Mouse (Mus musculus) liver, postnatal 0 days (tissue): ENCODE data around the gene Itm2b. TPM values are rescaled to one million over a fixed set of nuclear protein-coding genes. Genes with fewer than 3 reads are reported as not detected.

Source experiments
- ATAC-seq: fragments of 200-750 bp; cut with Nextera tagmentation; 2 replicates; pipeline ENCODE4 v1.8.0; 2017; ENCODE audit warnings: mild to moderate bottlenecking, moderate library complexity
- DNase-seq: peaks from one replicate; pipeline ENCODE4 v3.0.0-alpha.2; 2016
- H3K27ac ChIP-seq: fragments of 300-500 bp; sonication (generic); 2 replicates; pipeline ENCODE4 v1.5.1; 2014; ENCODE audit warnings: antibody characterized with exemption, moderate library complexity, mild to moderate bottlenecking, low read depth
- H3K27me3 ChIP-seq: fragments of 300-500 bp; sonication (generic); 2 replicates; pipeline ENCODE4 v1.6.1; 2014; ENCODE audit warnings: low read length, control low read depth, mixed read lengths; ENCODE audit not compliant: insufficient read depth
- H3K36me3 ChIP-seq: fragments of 300-500 bp; sonication (generic); replicated peaks from 2 replicates; pipeline ENCODE4 v1.6.1; 2014; ENCODE audit warnings: mild to moderate bottlenecking, control low read depth, low read length, moderate library complexity, mixed read lengths; ENCODE audit not compliant: insufficient read depth
- H3K4me1 ChIP-seq: fragments of 300-500 bp; sonication (generic); 2 replicates; pipeline ENCODE4 v1.6.1; 2014; ENCODE audit warnings: antibody characterized with exemption, mild to moderate bottlenecking, control low read depth; ENCODE audit not compliant: insufficient read depth
- H3K4me2 ChIP-seq: fragments of 300-500 bp; sonication (generic); 2 replicates; pipeline ENCODE4 v1.6.1; 2014; ENCODE audit warnings: low read depth, mild to moderate bottlenecking, low read length, moderate library complexity, mixed read lengths
- H3K4me3 ChIP-seq: fragments of 300-500 bp; sonication (generic); 2 replicates; pipeline ENCODE4 v1.5.1; 2014; ENCODE audit warnings: low read depth, low read length
- H3K9ac ChIP-seq: fragments of 300-500 bp; sonication (generic); replicated peaks from 2 replicates; pipeline ENCODE4 v1.6.1; 2014; ENCODE audit warnings: mild to moderate bottlenecking, moderate library complexity
- H3K9me3 ChIP-seq: fragments of 300-500 bp; sonication (generic); 2 replicates; pipeline ENCODE4 v1.6.1; 2016; ENCODE audit warnings: mild to moderate bottlenecking, control low read depth, low read length, mixed read lengths
- CTCF ChIP-seq: sonication (generic); IDR thresholded peaks from 2 replicates; pipeline ENCODE4 v1.5.1; 2016; ENCODE audit warnings: antibody characterized with exemption, low read depth
- EP300 ChIP-seq: IDR thresholded peaks from 2 replicates; pipeline ENCODE4 v1.6.1; 2016; ENCODE audit warnings: antibody characterized with exemption, low read depth, mild to moderate bottlenecking
- WGBS: fragments of 180-500 bp; shearing (Covaris S2); extraction: QIAGEN DNeasy Blood & Tissue Kit; methylation state at CpG from one replicate; pipeline ENCODE4 v1.1.7; 2014; ENCODE audit not compliant: insufficient replicate concordance; 5-methylcytosine and 5-hydroxymethylcytosine counted together
- polyA plus RNA-seq: library from polyadenylated mRNA; unstranded; fragments of >200 nt; fragmentation: Nextera tagmentation; extraction: Ambion mirVana; gene quantifications from 2 replicates; pipeline ENCODE4 v1.2.1, GENCODE M21; 2015

The Itm2b gene
- polyA plus RNA-seq, 1 experiment from 2014 or later: 961 TPM

- no peaks in the 10 kb centered on the region for H3K27me3 ChIP-seq
- ATAC-seq (no peak), DNase-seq (no peak)
- H3K27ac ChIP-seq: no peak overlapping the region
- WGBS: 95% methylated on average over 2 of the region's 2 CpGs
- no peaks in the 10 kb centered on the region for H3K9me3 ChIP-seq
- H3K4me2 ChIP-seq: no peak overlapping the region
- H3K4me1 ChIP-seq: no peaks in the 10 kb centered on the region
- H3K9ac ChIP-seq: no peak overlapping the region
- no peaks in the 10 kb centered on the region for H3K36me3 ChIP-seq
- TF ChIP-seq CTCF: no peak
- no peak for TF ChIP-seq EP300
- H3K4me3 ChIP-seq: no peak overlapping the region
Measured at GRCm38 (mm10) chr14:73422621-73423020, 37.5 kb upstream of the Itm2b start.

- DNase-seq: no peak
- Histone ChIP-seq H3K36me3 (no peaks in the 10 kb centered on the region), H3K4me1 (no peaks in the 10 kb centered on the region), H3K9ac (no peak overlapping the region), H3K27ac (no peak overlapping the region), H3K27me3 (no peaks in the 10 kb centered on the region), H3K4me3 (no peak overlapping the region), H3K4me2 (no peak overlapping the region), H3K9me3 (no peaks in the 10 kb centered on the region)
- TF ChIP-seq CTCF (no peak), EP300 (no peak)
- ATAC-seq: no peak
- 80% methylated on average over 9 of the region's 9 CpGs for WGBS
Measured at GRCm38 (mm10) chr14:73421580-73421979, 36.5 kb upstream of the Itm2b start.

- no peak overlapping the region for H3K4me2 ChIP-seq
Measured at GRCm38 (mm10) chr14:73420138-73420745, 35.2 kb upstream of the Itm2b start.

GRCm38 (mm10) chr14:73416511-73416910, 31.4 kb upstream of the Itm2b start:
- no peak for DNase-seq
- TF ChIP-seq CTCF (no peak), EP300 (no peak)
- H3K9ac ChIP-seq: no peak overlapping the region

More at GRCm38 (mm10) chr14:73420138-73420745, 35.2 kb upstream of the Itm2b start:
- no peaks in the 10 kb centered on the region for H3K36me3 ChIP-seq
- DNase-seq (no peak), ATAC-seq (no peak)
- 34% methylated on average over 5 of the region's 5 CpGs for WGBS
- H3K4me3 ChIP-seq: no peak overlapping the region
- no peaks in the 10 kb centered on the region for H3K27me3 ChIP-seq
- no peak overlapping the region for H3K9ac ChIP-seq
- H3K4me1 ChIP-seq: no peaks in the 10 kb centered on the region
- no peaks in the 10 kb centered on the region for H3K9me3 ChIP-seq
- TF ChIP-seq CTCF: no peak
- no peak for TF ChIP-seq EP300
- no peak overlapping the region for H3K27ac ChIP-seq

GRCm38 (mm10) chr14:73415376-73416035, 30.4 kb upstream of the Itm2b start:
- Histone ChIP-seq H3K36me3 (no peaks in the 10 kb centered on the region), H3K4me1 (peaks cover under 1% of the 10 kb centered on the region; the same call in 1 of the 2 replicates), H3K4me3 (no peak overlapping the region), H3K4me2 (no peak overlapping the region), H3K9me3 (no peaks in the 10 kb centered on the region), H3K27me3 (no peaks in the 10 kb centered on the region), H3K9ac (no peak overlapping the region), H3K27ac (no peak overlapping the region)
- TF ChIP-seq CTCF: no peak
- TF ChIP-seq EP300: no peak
- ATAC-seq (no peak), DNase-seq (no peak)
- 68% methylated on average over 13 of the region's 13 CpGs for WGBS

More at GRCm38 (mm10) chr14:73416511-73416910, 31.4 kb upstream of the Itm2b start:
- no peak for ATAC-seq
- Histone ChIP-seq H3K27me3 (no peaks in the 10 kb centered on the region), H3K36me3 (no peaks in the 10 kb centered on the region), H3K4me1 (no peaks in the 10 kb centered on the region), H3K4me3 (no peak overlapping the region), H3K4me2 (no peak overlapping the region), H3K27ac (no peak overlapping the region), H3K9me3 (no peaks in the 10 kb centered on the region)
- WGBS: 73% methylated on average over 5 of the region's 5 CpGs

- H3K4me1 ChIP-seq: peaks cover 7% of the 10 kb centered on the region; the same call in 1 of the 2 replicates
- H3K27ac ChIP-seq: no peak overlapping the region
- H3K36me3 ChIP-seq: no peaks in the 10 kb centered on the region
- H3K27me3 ChIP-seq: no peaks in the 10 kb centered on the region
- DNase-seq (no peak), ATAC-seq (no peak)
- H3K9ac ChIP-seq: no peak overlapping the region
- no peaks in the 10 kb centered on the region for H3K9me3 ChIP-seq
- no peak overlapping the region for H3K4me2 ChIP-seq
- TF ChIP-seq EP300: no peak
- no peak for TF ChIP-seq CTCF
- no peak overlapping the region for H3K4me3 ChIP-seq
- WGBS: 65% methylated on average over 1 of the region's 1 CpGs
Measured at GRCm38 (mm10) chr14:73411729-73412128, 26.6 kb upstream of the Itm2b start.
